Mouse (Mus musculus) heart, adult 18-20 months (tissue): ENCODE data around the gene Bcar3. TPM values are rescaled to one million over a fixed set of nuclear protein-coding genes. Genes with fewer than 3 reads are reported as not detected.

ENCODE experiments used
- DNase-seq, 2 experiments: peaks; one replicate each; pipeline ENCODE4 v3.0.0; 2021 to 2022; ENCODE audit warnings: mixed read lengths in 1 of 2
- microRNA-seq, 2 experiments: library from miRNA; unstranded; fragments of <30 nt; microRNA quantifications; one replicate each; pipeline ENCODE4 v1.2.0; 2022
- total RNA-seq, 2 experiments: library from RNA; stranded (reverse); gene quantifications; 2 replicates each; pipeline ENCODE4 v1.2.3; 2021

Bcar3 gene
- total RNA-seq, 2 experiments from 2014 or later = 7.0 to 9.5 TPM

DNA sequence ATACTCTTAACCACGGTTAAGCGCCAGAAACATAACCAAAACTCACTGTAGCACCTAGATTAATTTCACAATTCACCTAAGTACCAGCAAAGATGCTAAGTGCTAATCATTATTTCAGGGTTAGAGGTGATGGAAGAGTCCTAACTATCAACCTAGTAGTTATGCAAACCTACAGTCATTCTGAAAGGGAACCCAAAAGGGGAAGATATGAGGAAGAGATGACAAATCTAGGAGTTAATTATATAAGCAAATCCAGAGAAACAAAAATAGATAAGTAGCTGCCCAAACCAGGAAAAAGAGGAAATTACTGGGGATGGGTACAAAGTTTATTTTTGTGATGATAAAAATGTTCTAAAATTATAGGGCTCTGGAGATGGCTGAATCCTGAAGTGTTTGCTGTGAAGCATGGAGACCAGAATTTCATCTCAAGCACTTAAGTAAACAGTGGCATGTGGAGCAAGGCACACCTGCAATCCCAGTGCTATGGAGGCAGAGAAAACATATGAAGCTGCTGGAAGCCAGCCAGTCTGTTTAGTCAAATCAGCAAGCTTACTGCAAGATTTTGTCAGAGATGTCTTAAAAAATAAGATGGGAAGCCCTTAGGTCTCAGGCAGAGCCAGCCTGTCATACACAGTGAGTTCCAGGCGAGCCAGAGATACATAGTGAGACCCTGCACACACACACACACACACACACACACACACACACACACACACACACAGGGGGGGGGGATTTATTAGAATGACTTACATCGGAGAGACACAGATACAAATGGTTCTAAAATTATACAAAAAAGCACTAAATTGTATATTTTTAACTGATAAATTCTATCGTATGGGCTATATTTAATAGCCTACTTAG, 279.7 kb downstream of the Bcar3 start:
- DNase-seq = no peak

DNA sequence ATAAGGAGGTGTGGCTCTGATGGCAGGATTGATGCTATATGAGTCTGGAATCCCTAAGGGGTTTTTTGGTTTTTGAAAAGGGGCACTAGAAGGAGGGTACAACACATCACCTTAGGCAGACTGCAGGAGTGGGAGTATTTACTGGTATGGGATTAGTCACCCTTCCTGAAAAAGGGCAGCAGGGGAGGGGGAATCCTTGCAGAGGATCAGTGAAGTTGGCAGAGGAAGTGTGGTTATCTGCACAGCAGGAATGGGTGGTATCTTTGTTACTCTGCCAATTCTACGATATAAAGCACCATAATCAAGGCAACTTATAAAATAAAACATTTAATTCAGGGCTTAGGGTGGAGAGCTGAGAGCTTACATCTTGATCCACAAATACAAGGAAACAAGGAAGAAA, 281.0 kb downstream of the Bcar3 start:
- no peak for DNase-seq

DNA sequence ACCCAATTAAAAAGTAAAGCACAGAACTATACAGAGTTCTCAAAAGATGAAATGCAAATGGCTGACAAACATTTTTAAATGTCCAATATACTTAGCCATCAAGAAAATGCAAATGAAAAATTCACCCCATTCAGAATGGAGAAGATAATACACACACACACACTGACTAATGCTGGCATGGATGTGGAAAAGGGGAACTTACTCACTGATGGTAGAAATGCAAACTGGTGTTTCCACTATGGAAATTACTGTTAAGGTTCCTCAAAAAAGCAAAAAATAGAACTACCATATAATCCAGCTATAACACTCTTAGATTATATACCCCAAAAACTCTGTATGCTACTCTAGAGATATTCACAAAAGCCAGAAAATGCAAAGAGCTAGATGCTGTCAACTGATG, 283.4 kb downstream of the Bcar3 start:
- DNase-seq = no peak

Small RNA genes within 50 kb of the gene (microRNA-seq; reads per million reads assigned to microRNA genes)
- gene Mir760 = 15.4 to 15.6 reads per million in 2 experiments
- 0 reads per million in 2 experiments for gene Mir7657

Other genes with a start within 250 kb of the Bcar3 start
- gene Abca4, start 249.7 kb upstream of the Bcar3 start, total RNA-seq = 1 to 10 TPM; 1.7 to 2.1 TPM
- gene Gclm, start 48.6 kb upstream of the Bcar3 start, total RNA-seq = 10 to 100 TPM; 42.4 to 72.6 TPM
- gene Dnttip2, start 19.7 kb upstream of the Bcar3 start, total RNA-seq = 10 to 100 TPM; 25.3 to 30.1 TPM